Mouse (Mus musculus) embryonic fibroblast, embryonic 13.5 days (primary cell): ENCODE results near the gene Rhd.

Source experiments
- CTCF ChIP-seq: IDR thresholded peaks from 2 replicates; pipeline ENCODE4 v1.5.1; 2011; ENCODE audit warnings: mild to moderate bottlenecking, control low read depth, low read length, moderate library complexity, borderline replicate concordance; ENCODE audit not compliant: insufficient read depth
- POLR2A ChIP-seq: IDR thresholded peaks from 2 replicates; pipeline ENCODE4 v1.6.1; 2011; ENCODE audit warnings: low read depth, mild to moderate bottlenecking, control low read depth, low read length, moderate library complexity

- no peak for TF ChIP-seq CTCF
- no peak for TF ChIP-seq POLR2A
Observed at GRCm38 (mm10) chr4:134867661-134868060, 3.3 kb downstream of the Rhd start.
